ENCODE assay signal across 9 mouse cellular contexts in genomic region chr5:148812016-148812415, GRCm38 (mm10).
A peak's percentile ranks its signal among the peaks of the same experiment; 100 is the strongest.
DNase-seq lines count a peak whose midpoint lies in the region; ATAC-seq lines count a peak whose summit lies in the region.
"Had no signal": no experiment of that assay in that cellular context is flagged by ENCODE, and none has a peak within 500 bp of the region (broad histone marks: within the 10 kb centered on the region; RNA-seq: fewer than 3 reads in every experiment).

No protein-coding gene starts in this region.

- WGBS in forebrain, embryonic 11.5 days, result 19% methylated on average over 13 of the region's 13 CpGs
- WGBS in forebrain, embryonic 15.5 days, result 17% methylated on average over 13 of the region's 13 CpGs
- 15% methylated on average over 13 of the region's 13 CpGs for WGBS in large intestine, adult 2 months
- 21% methylated on average over 13 of the region's 13 CpGs for WGBS in lung, embryonic 16.5 days

- H3K4me1 ChIP-seq in forebrain, embryonic 11.5 days (replicated peaks; ENCODE audit: control insufficient read depth, insufficient read depth, low read length), result no peaks in the 10 kb centered on the region
- peaks cover 4% of the 10 kb centered on the region; the same call in 1 of the 2 replicates for H3K4me1 ChIP-seq in forebrain, embryonic 15.5 days
- peaks cover 19% of the 10 kb centered on the region for H3K4me1 ChIP-seq in lung, embryonic 16.5 days (replicated peaks; ENCODE audit: control insufficient read depth, insufficient read depth, low read length)

- no peaks in the 10 kb centered on the region for H3K27me3 ChIP-seq in forebrain, embryonic 11.5 days (ENCODE audit: control insufficient read depth, insufficient read depth, low read length)
- H3K27me3 ChIP-seq in forebrain, embryonic 15.5 days, result no peaks in the 10 kb centered on the region
- H3K27me3 ChIP-seq in lung, embryonic 16.5 days (ENCODE audit: control insufficient read depth, insufficient read depth, low read depth, low read length), result no peaks in the 10 kb centered on the region

- peak; percentile 79 for DNase-seq in forebrain, embryonic 11.5 days (ENCODE audit: low spot score)
- DNase-seq in R1 (ENCODE audit: low read depth, low spot score), result peak; percentile 92
- DNase-seq in cerebellum, postnatal 25 days, result peak; percentile 51 to 77
- DNase-seq in heart, postnatal 10 days, result peak; percentile 75 to 89
- peak; percentile 43 for DNase-seq in large intestine, adult 2 months (ENCODE audit: low read depth, low spot score)
- DNase-seq in right cerebral cortex, postnatal 4 days, result peak; percentile 81

- no peak overlapping the region for H3K4me2 ChIP-seq in forebrain, embryonic 11.5 days (ENCODE audit: low read depth, low read length, severe bottlenecking)
- no peak overlapping the region for H3K4me2 ChIP-seq in forebrain, embryonic 15.5 days (replicated peaks)
- no peak overlapping the region for H3K4me2 ChIP-seq in lung, embryonic 16.5 days (ENCODE audit: low read depth, low read length)

- H3K4me3 ChIP-seq in forebrain, embryonic 11.5 days (ENCODE audit: low read depth, low read length), result no peak overlapping the region
- H3K4me3 ChIP-seq in forebrain, embryonic 15.5 days, result no peak overlapping the region
- no peak overlapping the region for H3K4me3 ChIP-seq in lung, embryonic 16.5 days (ENCODE audit: low read length)

- peak; percentile 42; the same call in 1 of the 2 replicates for ATAC-seq in forebrain, embryonic 11.5 days (replicated peaks; ENCODE audit: low FRiP score)
- ATAC-seq in forebrain, embryonic 15.5 days (replicated peaks), result no peak
- peak; percentile 6; the same call in 1 of the 2 replicates for ATAC-seq in lung, embryonic 16.5 days (ENCODE audit: low read depth)

- H3K9ac ChIP-seq in forebrain, embryonic 11.5 days (ENCODE audit: low read length), result no peak overlapping the region
- H3K9ac ChIP-seq in forebrain, embryonic 15.5 days (replicated peaks), result no peak overlapping the region
- H3K9ac ChIP-seq in lung, embryonic 16.5 days (ENCODE audit: low read length), result no peak overlapping the region

- H3K36me3 ChIP-seq in forebrain, embryonic 11.5 days (ENCODE audit: control insufficient read depth, insufficient read depth, low read length), result no peaks in the 10 kb centered on the region
- H3K36me3 ChIP-seq in forebrain, embryonic 15.5 days, result no peaks in the 10 kb centered on the region
- H3K36me3 ChIP-seq in lung, embryonic 16.5 days (ENCODE audit: control insufficient read depth, insufficient read depth, low read length), result no peaks in the 10 kb centered on the region
- H3K36me3 ChIP-seq: G1E had no signal

- intact Hi-C loops in heart, postnatal 10 days (cut with DNase I), result loop anchor here (1.0 to 5.0 kb wide), 3 partner anchors 19 to 710 kb away; no protein-coding TSS in a partner anchor

- no peaks in the 10 kb centered on the region for H3K9me3 ChIP-seq in forebrain, embryonic 11.5 days (ENCODE audit: control insufficient read depth, low read length)
- no peaks in the 10 kb centered on the region for H3K9me3 ChIP-seq in forebrain, embryonic 15.5 days
- peaks cover 3% of the 10 kb centered on the region for H3K9me3 ChIP-seq in lung, embryonic 16.5 days (ENCODE audit: control insufficient read depth, low read length)

- H3K27ac ChIP-seq in forebrain, embryonic 11.5 days (ENCODE audit: low read depth, low read length), result no peak overlapping the region
- no peak overlapping the region for H3K27ac ChIP-seq in forebrain, embryonic 15.5 days (replicated peaks)
- no peak overlapping the region for H3K27ac ChIP-seq in lung, embryonic 16.5 days (ENCODE audit: low read length)
